Mouse (Mus musculus): Measurements from ENCODE around the gene Psmd12. TPM values are rescaled to one million over a fixed set of nuclear protein-coding genes. Genes with fewer than 3 reads are reported as not detected.

The Psmd12 gene
- polyA plus RNA-seq, 1 experiment from 2014 or later: 172 TPM

- no peak overlapping the region for H3K27ac ChIP-seq
- WGBS: 72% methylated on average over 17 of the region's 17 CpGs
- peaks cover 6% of the 10 kb centered on the region; the same call in 1 of the 2 replicates for H3K36me3 ChIP-seq
- H3K4me2 ChIP-seq (replicated peaks): no peak overlapping the region
- no peak for ATAC-seq (ENCODE audit: low FRiP score)
- no peak overlapping the region for H3K4me3 ChIP-seq
- no peak overlapping the region for H3K9ac ChIP-seq
- peaks cover 13% of the 10 kb centered on the region for H3K4me1 ChIP-seq
- H3K27me3 ChIP-seq: no peaks in the 10 kb centered on the region
- H3K9me3 ChIP-seq (replicated peaks): no peaks in the 10 kb centered on the region
Observed at GRCm38 (mm10) chr11:107449169-107449910, 29.9 kb upstream of the Psmd12 start.

DNA sequence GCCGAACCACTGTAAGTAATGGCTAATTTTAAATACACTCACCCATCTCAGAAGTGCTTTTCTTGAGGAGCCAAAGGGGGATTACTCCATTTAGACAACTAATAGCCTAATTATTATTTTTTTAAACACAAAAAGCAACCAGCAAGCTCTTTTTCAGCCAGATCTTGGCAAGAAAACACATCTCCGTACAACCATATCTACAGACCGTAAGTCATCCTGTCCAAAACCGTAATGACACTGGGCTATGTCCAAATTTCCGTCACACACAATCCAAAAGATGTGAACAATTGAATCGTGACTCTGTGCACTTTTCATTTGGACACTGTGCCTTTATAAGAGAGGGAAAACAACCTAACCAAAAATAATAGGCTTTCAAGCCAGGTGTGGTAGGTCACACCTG lies 29.2 kb upstream of the Psmd12 start:
- 90% methylated on average over 6 of the region's 6 CpGs for WGBS
- Histone ChIP-seq H3K27me3 (no peaks in the 10 kb centered on the region), H3K4me1 (peaks cover 13% of the 10 kb centered on the region), H3K27ac (no peak overlapping the region), H3K36me3 (peaks cover 6% of the 10 kb centered on the region; the same call in 1 of the 2 replicates), H3K9me3 (replicated peaks) (no peaks in the 10 kb centered on the region), H3K4me2 (replicated peaks) (no peak overlapping the region), H3K4me3 (no peak overlapping the region), H3K9ac (no peak overlapping the region)
- ATAC-seq (ENCODE audit: low FRiP score): no peak

DNA sequence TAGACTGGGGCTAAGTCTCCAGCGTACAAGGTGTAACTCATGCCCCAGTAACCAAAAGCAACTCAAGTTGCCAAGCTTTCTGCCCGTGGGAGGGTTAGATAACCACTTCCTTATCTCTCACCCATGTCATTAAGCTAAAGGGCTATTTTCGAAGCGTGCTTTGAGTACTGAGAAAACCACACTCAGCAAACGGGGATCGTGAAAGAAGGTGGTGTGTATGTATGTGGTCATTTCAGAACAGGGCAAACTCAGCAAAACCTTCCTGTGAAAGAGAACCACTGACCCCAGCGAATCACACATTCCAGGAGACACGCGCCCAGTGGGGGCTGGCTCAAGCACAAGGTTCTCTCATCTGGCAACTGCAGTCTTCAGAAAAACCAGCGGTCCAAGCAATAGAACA lies 28.2 kb upstream of the Psmd12 start:
- Histone ChIP-seq H3K4me1 (peaks cover 13% of the 10 kb centered on the region), H3K9ac (no peak overlapping the region), H3K4me3 (no peak overlapping the region), H3K4me2 (replicated peaks) (no peak overlapping the region), H3K9me3 (replicated peaks) (no peaks in the 10 kb centered on the region), H3K27ac (no peak overlapping the region), H3K27me3 (no peaks in the 10 kb centered on the region), H3K36me3 (peaks cover 6% of the 10 kb centered on the region; the same call in 1 of the 2 replicates)
- WGBS: 89% methylated on average over 10 of the region's 10 CpGs
- no peak for ATAC-seq (ENCODE audit: low FRiP score)

GRCm38 (mm10) chr11:107452053-107452452 lies 27.2 kb upstream of the Psmd12 start:
- Histone ChIP-seq H3K4me3 (no peak overlapping the region), H3K4me1 (peaks cover 10% of the 10 kb centered on the region), H3K36me3 (peaks cover 6% of the 10 kb centered on the region; the same call in 1 of the 2 replicates), H3K9ac (no peak overlapping the region), H3K9me3 (replicated peaks) (no peaks in the 10 kb centered on the region), H3K27me3 (no peaks in the 10 kb centered on the region), H3K27ac (no peak overlapping the region), H3K4me2 (replicated peaks) (no peak overlapping the region)
- ATAC-seq (ENCODE audit: low FRiP score): no peak
- WGBS: 94% methylated on average over 7 of the region's 7 CpGs

DNA sequence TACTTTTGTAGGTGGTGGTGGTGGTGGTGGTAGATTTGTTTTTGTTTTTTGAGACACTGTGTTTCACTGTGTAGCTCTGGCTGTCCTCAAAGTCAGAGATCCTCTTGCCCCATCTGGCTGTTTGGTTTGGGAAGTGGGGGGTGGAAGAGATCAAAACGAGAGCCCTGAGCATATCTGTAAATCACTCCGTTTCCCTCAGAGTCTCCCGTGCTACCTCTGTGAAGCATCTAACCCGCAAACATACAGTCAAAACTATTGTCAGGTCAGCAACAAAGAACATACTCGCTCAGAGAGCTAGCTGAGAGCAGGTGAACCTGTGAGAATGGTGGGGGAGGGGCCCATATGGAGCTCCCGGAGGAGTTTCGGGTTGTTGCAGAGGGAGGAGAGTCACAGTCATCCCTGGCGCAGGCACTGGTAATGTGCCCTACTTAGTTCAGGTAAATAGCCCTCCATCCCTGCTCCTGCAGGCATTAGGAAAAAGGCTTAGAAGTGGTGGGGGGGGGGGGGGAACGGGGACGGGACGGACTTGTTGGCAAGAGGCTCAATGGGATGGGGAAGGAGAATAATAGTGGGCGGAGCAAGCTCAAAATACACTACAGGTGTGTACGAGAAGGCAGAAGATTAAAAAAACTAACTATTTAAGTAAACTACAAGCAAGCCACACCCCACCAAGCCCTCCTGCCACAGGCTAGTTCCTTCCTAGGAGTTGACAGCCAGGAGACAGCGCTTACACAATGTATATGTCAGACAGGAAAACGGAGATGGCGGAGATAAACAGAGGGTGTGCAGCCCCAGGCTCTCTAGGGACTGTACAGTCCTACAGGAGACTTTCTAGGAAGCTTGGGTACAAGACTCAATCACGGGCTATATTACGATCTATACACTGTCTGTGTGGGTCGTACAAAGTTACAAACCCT lies 24.5 kb upstream of the Psmd12 start:
- no peaks in the 10 kb centered on the region for H3K9me3 ChIP-seq (replicated peaks)
- H3K9ac ChIP-seq: no peak overlapping the region
- H3K27me3 ChIP-seq: no peaks in the 10 kb centered on the region
- H3K36me3 ChIP-seq: peaks cover 6% of the 10 kb centered on the region; the same call in 1 of the 2 replicates
- H3K4me3 ChIP-seq: no peak overlapping the region
- H3K27ac ChIP-seq: no peak overlapping the region
- no peak for ATAC-seq (ENCODE audit: low FRiP score)
- no peaks in the 10 kb centered on the region for H3K4me1 ChIP-seq
- 66% methylated on average over 18 of the region's 19 CpGs for WGBS
- no peak overlapping the region for H3K4me2 ChIP-seq (replicated peaks)

GRCm38 (mm10) chr11:107457282-107457681 lies 22.0 kb upstream of the Psmd12 start:
- Histone ChIP-seq H3K36me3 (peaks cover 6% of the 10 kb centered on the region; the same call in 1 of the 2 replicates), H3K4me2 (replicated peaks) (no peak overlapping the region), H3K27ac (no peak overlapping the region), H3K9me3 (replicated peaks) (no peaks in the 10 kb centered on the region), H3K4me3 (no peak overlapping the region), H3K4me1 (no peaks in the 10 kb centered on the region), H3K9ac (no peak overlapping the region), H3K27me3 (no peaks in the 10 kb centered on the region)
- 88% methylated on average over 3 of the region's 3 CpGs for WGBS
- ATAC-seq (ENCODE audit: low FRiP score): no peak

- no peaks in the 10 kb centered on the region for H3K9me3 ChIP-seq (replicated peaks)
- no peak overlapping the region for H3K4me2 ChIP-seq (replicated peaks)
- H3K4me3 ChIP-seq: no peak overlapping the region
- peaks cover 6% of the 10 kb centered on the region; the same call in 1 of the 2 replicates for H3K36me3 ChIP-seq
- no peak for ATAC-seq (ENCODE audit: low FRiP score)
- H3K9ac ChIP-seq: no peak overlapping the region
- WGBS: 88% methylated on average over 12 of the region's 12 CpGs
- no peaks in the 10 kb centered on the region for H3K27me3 ChIP-seq
- no peak overlapping the region for H3K27ac ChIP-seq
- H3K4me1 ChIP-seq: no peaks in the 10 kb centered on the region
Observed at GRCm38 (mm10) chr11:107458286-107458685, 21.0 kb upstream of the Psmd12 start.

DNA sequence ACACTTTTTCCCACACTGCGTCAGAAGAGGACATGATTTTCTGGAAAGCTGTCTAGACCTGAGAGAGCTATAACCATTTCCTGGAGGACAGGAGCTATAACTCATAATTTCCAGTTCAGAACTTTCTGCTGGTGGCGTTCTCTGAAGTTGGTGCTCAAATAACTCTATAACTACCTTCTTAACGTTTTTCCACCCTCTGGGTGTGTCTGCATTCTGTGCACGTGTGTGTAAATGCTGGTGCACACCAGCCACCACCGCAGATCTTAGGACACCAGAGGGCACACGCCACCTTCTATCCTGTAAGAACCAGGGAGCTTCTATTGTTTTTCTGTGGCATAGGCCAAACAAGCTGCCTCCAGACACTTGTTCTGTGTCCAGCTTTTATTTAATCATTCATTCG lies 20.3 kb upstream of the Psmd12 start:
- no peak overlapping the region for H3K4me3 ChIP-seq
- no peaks in the 10 kb centered on the region for H3K27me3 ChIP-seq
- H3K4me1 ChIP-seq: peaks cover under 1% of the 10 kb centered on the region
- H3K9ac ChIP-seq: no peak overlapping the region
- H3K27ac ChIP-seq: no peak overlapping the region
- no peaks in the 10 kb centered on the region for H3K9me3 ChIP-seq (replicated peaks)
- no peaks in the 10 kb centered on the region for H3K36me3 ChIP-seq
- WGBS: 89% methylated on average over 7 of the region's 7 CpGs
- no peak for ATAC-seq (ENCODE audit: low FRiP score)
- H3K4me2 ChIP-seq (replicated peaks): no peak overlapping the region

DNA sequence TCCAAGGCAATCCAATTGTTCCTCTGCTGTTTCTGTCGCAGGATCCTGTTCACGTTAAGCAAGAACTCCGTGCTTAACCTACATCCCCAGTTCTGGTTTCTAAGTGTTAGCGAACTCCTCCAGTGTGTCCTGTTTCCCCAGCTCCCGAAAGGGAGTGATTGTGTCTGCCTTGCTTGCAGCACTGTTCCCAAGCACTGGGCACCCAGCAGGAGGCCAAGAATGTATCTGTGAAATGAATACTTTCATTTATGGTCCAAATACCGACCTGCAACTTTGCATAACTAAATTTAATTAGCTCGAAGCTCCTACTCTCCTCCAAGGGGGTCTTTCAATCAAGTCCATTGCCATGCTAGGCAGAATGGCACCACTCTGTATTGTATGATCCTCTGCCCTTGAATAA lies 19.5 kb upstream of the Psmd12 start:
- WGBS: 61% methylated on average over 7 of the region's 7 CpGs
- H3K27me3 ChIP-seq: no peaks in the 10 kb centered on the region
- no peaks in the 10 kb centered on the region for H3K9me3 ChIP-seq (replicated peaks)
- ATAC-seq (ENCODE audit: low FRiP score): no peak
- no peak overlapping the region for H3K9ac ChIP-seq
- H3K4me2 ChIP-seq (replicated peaks): no peak overlapping the region
- peaks cover 4% of the 10 kb centered on the region for H3K4me1 ChIP-seq
- H3K4me3 ChIP-seq: no peak overlapping the region
- H3K27ac ChIP-seq: no peak overlapping the region
- H3K36me3 ChIP-seq: no peaks in the 10 kb centered on the region

- no peaks in the 10 kb centered on the region for H3K36me3 ChIP-seq
- no peak overlapping the region for H3K9ac ChIP-seq
- no peak overlapping the region for H3K4me3 ChIP-seq
- H3K9me3 ChIP-seq (replicated peaks): no peaks in the 10 kb centered on the region
- H3K27ac ChIP-seq: no peak overlapping the region
- H3K4me1 ChIP-seq: peaks cover 7% of the 10 kb centered on the region
- H3K27me3 ChIP-seq: no peaks in the 10 kb centered on the region
- 96% methylated on average over 3 of the region's 3 CpGs for WGBS
- no peak for ATAC-seq (ENCODE audit: low FRiP score)
- H3K4me2 ChIP-seq (replicated peaks): no peak overlapping the region
Observed at GRCm38 (mm10) chr11:107462478-107462877, 16.8 kb upstream of the Psmd12 start.

GRCm38 (mm10) chr11:107463251-107463681 lies 16.0 kb upstream of the Psmd12 start:
- WGBS: 87% methylated on average over 12 of the region's 12 CpGs
- no peak for ATAC-seq (ENCODE audit: low FRiP score)
- Histone ChIP-seq H3K27me3 (no peaks in the 10 kb centered on the region), H3K36me3 (no peaks in the 10 kb centered on the region), H3K9ac (no peak overlapping the region), H3K4me3 (no peak overlapping the region), H3K27ac (no peak overlapping the region), H3K9me3 (replicated peaks) (no peaks in the 10 kb centered on the region), H3K4me2 (replicated peaks) (no peak overlapping the region), H3K4me1 (peaks cover 12% of the 10 kb centered on the region)

- WGBS: 56% methylated on average over 6 of the region's 6 CpGs
- H3K27me3 ChIP-seq: no peaks in the 10 kb centered on the region
- H3K4me1 ChIP-seq: peaks cover 17% of the 10 kb centered on the region
- ATAC-seq (ENCODE audit: low FRiP score): no peak
- H3K36me3 ChIP-seq: no peaks in the 10 kb centered on the region
- no peak overlapping the region for H3K4me2 ChIP-seq (replicated peaks)
- H3K9me3 ChIP-seq (replicated peaks): no peaks in the 10 kb centered on the region
- no peak overlapping the region for H3K27ac ChIP-seq
- no peak overlapping the region for H3K4me3 ChIP-seq
- H3K9ac ChIP-seq: no peak overlapping the region
Observed at GRCm38 (mm10) chr11:107464141-107464540, 15.1 kb upstream of the Psmd12 start.
